Mouse (Mus musculus) lung, postnatal 0 days (tissue): ENCODE measurements around the gene Mroh3. TPM values are rescaled to one million over a fixed set of nuclear protein-coding genes. Genes with fewer than 3 reads are reported as not detected.

Experiments
- ATAC-seq: fragments of 200-750 bp; cut with Nextera tagmentation; 2 replicates; pipeline ENCODE4 v1.8.0; 2017; ENCODE audit warnings: moderate library complexity
- DNase-seq: peaks from one replicate; pipeline ENCODE4 v3.0.0-alpha.2; 2016; ENCODE audit warnings: low spot score
- H3K27ac ChIP-seq: fragments of 300-500 bp; sonication (generic); 2 replicates; pipeline ENCODE4 v1.5.1; 2014; ENCODE audit warnings: antibody characterized with exemption, mild to moderate bottlenecking, low read length, mixed read lengths
- H3K27me3 ChIP-seq: fragments of 300-500 bp; sonication (generic); replicated peaks from 2 replicates; pipeline ENCODE4 v1.6.1; 2014; ENCODE audit warnings: low read length, mixed read lengths; ENCODE audit not compliant: insufficient read depth
- H3K36me3 ChIP-seq: fragments of 300-500 bp; sonication (generic); 2 replicates; pipeline ENCODE4 v1.6.1; 2014; ENCODE audit warnings: low read length, mixed read lengths; ENCODE audit not compliant: insufficient read depth
- H3K4me1 ChIP-seq: fragments of 300-500 bp; sonication (generic); 2 replicates; pipeline ENCODE4 v1.6.1; 2014; ENCODE audit warnings: antibody characterized with exemption, low read depth, low read length, mixed read lengths; ENCODE audit not compliant: insufficient read depth
- H3K4me2 ChIP-seq: fragments of 300-500 bp; sonication (generic); replicated peaks from 2 replicates; pipeline ENCODE4 v1.6.1; 2014; ENCODE audit warnings: low read depth, mild to moderate bottlenecking, low read length, moderate library complexity, mixed read lengths
- H3K4me3 ChIP-seq: fragments of 300-500 bp; sonication (generic); 2 replicates; pipeline ENCODE4 v1.5.1; 2014; ENCODE audit warnings: low read depth, low read length
- H3K9ac ChIP-seq: fragments of 300-500 bp; sonication (generic); replicated peaks from 2 replicates; pipeline ENCODE4 v1.6.1; 2014; ENCODE audit warnings: low read depth, mild to moderate bottlenecking
- H3K9me3 ChIP-seq: fragments of 300-500 bp; sonication (generic); 2 replicates; pipeline ENCODE4 v1.6.1; 2016; ENCODE audit warnings: low read length, mixed read lengths
- CTCF ChIP-seq: IDR thresholded peaks from 2 replicates; pipeline ENCODE4 v1.5.1; 2016; ENCODE audit warnings: antibody characterized with exemption, mild to moderate bottlenecking
- EP300 ChIP-seq: IDR thresholded peaks from 2 replicates; pipeline ENCODE4 v1.6.1; 2016; ENCODE audit warnings: antibody characterized with exemption, mild to moderate bottlenecking, control low read depth
- WGBS: fragments of 180-500 bp; shearing (Covaris S2); extraction: QIAGEN DNeasy Blood & Tissue Kit; methylation state at CpG from one replicate; pipeline ENCODE4 v1.1.7; 2014; 5-methylcytosine and 5-hydroxymethylcytosine counted together
- polyA plus RNA-seq: library from polyadenylated mRNA; unstranded; fragments of >200 nt; fragmentation: Nextera tagmentation; extraction: Ambion mirVana; gene quantifications from 2 replicates; pipeline ENCODE4 v1.2.1, GENCODE M21; 2015

Mroh3 gene
- polyA plus RNA-seq, 1 experiment from 2014 or later, result 0.18 TPM

- H3K4me1 ChIP-seq, result peaks cover 29% of the 10 kb centered on the region; the same call in 1 of the 2 replicates
- H3K27ac ChIP-seq, result no peak overlapping the region
- DNase-seq (no peak), ATAC-seq (no peak)
- 74% methylated on average over 6 of the region's 6 CpGs for WGBS
- H3K9me3 ChIP-seq, result no peaks in the 10 kb centered on the region
- no peak overlapping the region for H3K4me3 ChIP-seq
- TF ChIP-seq EP300 (no peak), CTCF (no peak)
- H3K9ac ChIP-seq, result no peak overlapping the region
- H3K27me3 ChIP-seq, result peaks cover 7% of the 10 kb centered on the region; the same call in 1 of the 2 replicates
- H3K36me3 ChIP-seq, result no peaks in the 10 kb centered on the region
- no peak overlapping the region for H3K4me2 ChIP-seq
Measured at GRCm38 (mm10) chr1:136135777-136136444, 76.7 kb downstream of the Mroh3 start.

- no peaks in the 10 kb centered on the region for H3K9me3 ChIP-seq
- DNase-seq (peak; percentile 93), ATAC-seq (peak; percentile 55)
- H3K4me2 ChIP-seq, result no peak overlapping the region
- no peak overlapping the region for H3K27ac ChIP-seq
- H3K36me3 ChIP-seq, result no peaks in the 10 kb centered on the region
- H3K27me3 ChIP-seq, result peaks cover 7% of the 10 kb centered on the region; the same call in 1 of the 2 replicates
- H3K9ac ChIP-seq, result no peak overlapping the region
- no peak overlapping the region for H3K4me3 ChIP-seq
- H3K4me1 ChIP-seq, result peaks cover 29% of the 10 kb centered on the region; the same call in 1 of the 2 replicates
- 6% methylated on average over 1 of the region's 1 CpGs for WGBS
- 0 out of 2 replicates have a peak, but pooled peaks have one; percentile 14 for TF ChIP-seq EP300
- peak; percentile 31 for TF ChIP-seq CTCF
Measured at GRCm38 (mm10) chr1:136135046-136135445, 77.6 kb downstream of the Mroh3 start.

- Histone ChIP-seq H3K36me3 (no peaks in the 10 kb centered on the region), H3K9ac (no peak overlapping the region), H3K27ac (0 out of 2 replicates have a peak overlapping the region, but pooled peaks have one; percentile 49), H3K4me3 (no peak overlapping the region), H3K27me3 (peaks cover 7% of the 10 kb centered on the region; the same call in 1 of the 2 replicates), H3K4me2 (no peak overlapping the region), H3K4me1 (peaks cover 29% of the 10 kb centered on the region; the same call in 1 of the 2 replicates), H3K9me3 (no peaks in the 10 kb centered on the region)
- TF ChIP-seq EP300, result no peak
- no peak for TF ChIP-seq CTCF
- ATAC-seq, result no peak
- no peak for DNase-seq
- 43% methylated on average over 2 of the region's 2 CpGs for WGBS
Measured at GRCm38 (mm10) chr1:136134547-136134946, 78.1 kb downstream of the Mroh3 start.

GRCm38 (mm10) chr1:136133570-136134240 is 78.9 kb downstream of the Mroh3 start:
- Histone ChIP-seq H3K9me3 (no peaks in the 10 kb centered on the region), H3K27ac (no peak overlapping the region; the same call in 1 of the 2 replicates), H3K9ac (no peak overlapping the region), H3K27me3 (peaks cover 7% of the 10 kb centered on the region; the same call in 1 of the 2 replicates), H3K4me1 (peaks cover 29% of the 10 kb centered on the region; the same call in 1 of the 2 replicates), H3K36me3 (no peaks in the 10 kb centered on the region), H3K4me2 (no peak overlapping the region), H3K4me3 (no peak overlapping the region)
- no peak for ATAC-seq
- no peak for TF ChIP-seq CTCF
- no peak for TF ChIP-seq EP300
- WGBS, result 46% methylated on average over 13 of the region's 13 CpGs
- DNase-seq, result no peak

- DNase-seq (no peak), ATAC-seq (no peak)
- no peak overlapping the region for H3K27ac ChIP-seq
- H3K27me3 ChIP-seq, result peaks cover 7% of the 10 kb centered on the region; the same call in 1 of the 2 replicates
- WGBS, result 58% methylated on average over 10 of the region's 10 CpGs
- H3K4me2 ChIP-seq, result 0 out of 2 replicates have a peak overlapping the region, but pooled peaks have one; percentile 99
- peak overlapping the region; percentile 61; the same call in 1 of the 2 replicates for H3K4me3 ChIP-seq
- H3K4me1 ChIP-seq, result peaks cover 24% of the 10 kb centered on the region; the same call in 1 of the 2 replicates
- H3K36me3 ChIP-seq, result no peaks in the 10 kb centered on the region
- H3K9me3 ChIP-seq, result no peaks in the 10 kb centered on the region
- no peak overlapping the region for H3K9ac ChIP-seq
- no peak for TF ChIP-seq CTCF
Measured at GRCm38 (mm10) chr1:136132386-136133201, 80.0 kb downstream of the Mroh3 start.

Other genes starting within 250 kb of the Mroh3 start
- gene Igfn1, start 206.5 kb downstream of the Mroh3 start, polyA plus RNA-seq, result not detected in 2 replicates
- 99.1 and 106 TPM in 2 replicates for gene Tmem9, start 204.7 kb downstream of the Mroh3 start, polyA plus RNA-seq
- gene Ascl5, start 162.0 kb downstream of the Mroh3 start, polyA plus RNA-seq, result not detected in 2 replicates
- 0.82 and 1.6 TPM in 2 replicates for gene Cacna1s, start 160.1 kb downstream of the Mroh3 start, polyA plus RNA-seq
- gene Kif21b, start 81.4 kb downstream of the Mroh3 start, polyA plus RNA-seq, result 0.85 and 0.87 TPM in 2 replicates
- 8.6 and 10.6 TPM in 2 replicates for gene Inava, start 21.4 kb upstream of the Mroh3 start, polyA plus RNA-seq
- gene Gpr25, start 48.0 kb upstream of the Mroh3 start, polyA plus RNA-seq, result not detected in 2 replicates
- gene Camsap2, start 133.3 kb upstream of the Mroh3 start, polyA plus RNA-seq, result 7.7 and 9.3 TPM in 2 replicates
- 8.0 and 8.5 TPM in 2 replicates for gene Ddx59, start 202.4 kb upstream of the Mroh3 start, polyA plus RNA-seq